Mouse (Mus musculus) megakaryocyte, embryonic 14.5 days (primary cell): ENCODE measurements around the gene Prss45.

ENCODE experiments used
- FLI1 ChIP-seq: IDR thresholded peaks from 2 replicates; pipeline ENCODE4 v1.6.1; 2012; ENCODE audit warnings: low read length, inconsistent platforms, mixed read lengths
- GATA1 ChIP-seq: IDR thresholded peaks from 3 replicates; pipeline ENCODE4 v1.6.1; 2012; ENCODE audit warnings: mixed read lengths, low read length, inconsistent platforms, borderline replicate concordance

DNA sequence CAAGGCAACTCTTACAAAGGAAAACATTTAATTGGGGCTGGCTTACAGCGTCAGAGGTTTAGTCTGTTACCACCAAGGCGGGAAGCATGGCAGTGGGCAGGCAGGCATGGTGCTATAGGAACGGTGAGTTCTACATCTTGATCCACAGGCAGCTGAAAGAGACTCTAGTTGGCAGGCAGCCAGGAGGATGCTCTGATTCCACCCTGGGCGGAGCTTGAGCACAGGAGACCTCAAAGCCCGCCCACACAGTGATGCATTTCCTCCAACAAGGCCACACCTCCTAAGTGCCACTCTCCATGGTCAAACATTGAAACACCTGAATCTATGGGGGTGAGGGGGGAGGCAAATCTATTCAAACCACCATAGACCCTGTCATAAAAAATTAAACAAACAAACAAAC lies 1.4 kb upstream of the Prss45 start:
- TF ChIP-seq GATA1, result no peak
- TF ChIP-seq FLI1, result no peak
